In the genomic region with DNA sequence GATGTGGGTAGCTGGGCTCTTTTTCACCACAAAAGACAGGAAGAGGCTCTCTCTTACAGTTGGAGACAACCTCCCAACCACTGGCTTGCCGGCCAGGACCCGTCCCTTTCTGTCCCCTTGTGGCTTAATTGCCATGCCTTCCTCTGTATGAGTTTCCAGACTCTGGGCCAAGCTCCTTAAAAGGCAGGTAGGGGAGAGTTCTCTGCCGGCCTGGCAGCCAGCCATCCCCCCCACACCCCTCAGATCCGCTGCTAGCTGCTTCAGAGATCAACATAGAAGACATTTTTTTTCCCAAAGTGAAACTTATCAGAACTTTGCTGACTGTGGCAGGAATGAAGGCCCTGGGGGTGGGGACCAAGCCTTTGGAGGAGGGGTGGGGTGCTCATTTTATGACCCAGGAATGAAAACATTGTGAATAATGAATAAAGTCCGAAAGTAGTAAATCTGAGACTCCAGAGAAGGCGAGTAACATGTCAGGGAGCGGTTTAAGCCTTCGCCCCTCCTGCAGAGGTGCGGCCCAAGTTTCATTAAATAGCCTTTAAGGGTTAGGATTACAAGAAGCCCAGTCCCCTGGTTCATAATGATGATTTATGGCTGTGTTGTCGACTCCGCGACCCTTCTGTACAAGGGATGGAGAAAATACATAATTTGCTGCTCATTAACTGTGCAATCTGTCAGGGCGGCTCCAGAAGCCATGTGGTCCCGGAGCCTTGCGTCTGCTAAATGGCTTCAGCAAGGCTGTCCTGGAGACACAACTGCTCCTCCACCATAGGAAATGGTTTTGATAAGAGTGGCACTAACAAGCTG, we compare ENCODE assay signal across 9 mouse cellular contexts. TPM values are rescaled to one million over a fixed set of nuclear protein-coding genes. Genes with fewer than 3 reads are reported as not detected.
A peak's percentile ranks its signal among the peaks of the same experiment; 100 is the strongest.
DNase-seq lines count a peak whose midpoint lies in the region; ATAC-seq lines count a peak whose summit lies in the region.
"Had no signal": no experiment of that assay in that cellular context is flagged by ENCODE, and none has a peak within 500 bp of the region (broad histone marks: within the 10 kb centered on the region; RNA-seq: fewer than 3 reads in every experiment).

No protein-coding gene starts in this region.

- H3K36me3 ChIP-seq in hindbrain, embryonic 16.5 days (ENCODE audit: control insufficient read depth, insufficient read depth, low read length): no peaks in the 10 kb centered on the region
- peaks cover 20% of the 10 kb centered on the region for H3K36me3 ChIP-seq in lung, embryonic 15.5 days
- no peaks in the 10 kb centered on the region for H3K36me3 ChIP-seq in midbrain, embryonic 15.5 days (replicated peaks)

- no peak overlapping the region for H3K9ac ChIP-seq in hindbrain, embryonic 16.5 days (ENCODE audit: low read depth, low read length)
- no peak overlapping the region for H3K9ac ChIP-seq in lung, embryonic 15.5 days
- no peak overlapping the region for H3K9ac ChIP-seq in midbrain, embryonic 15.5 days

- DNase-seq in retina, postnatal 1 day: peak; percentile 30
- no peak for DNase-seq in retina, embryonic 14.5 days (ENCODE audit: low spot score)
- DNase-seq in gastrocnemius, postnatal 10 days: peak; percentile 64
- DNase-seq in frontal cortex, postnatal 25 days (ENCODE audit: low spot score in 2 of 2): no peak

- no peak overlapping the region for H3K4me2 ChIP-seq in hindbrain, embryonic 16.5 days (ENCODE audit: low read length)
- no peak overlapping the region for H3K4me2 ChIP-seq in lung, embryonic 15.5 days
- no peak overlapping the region for H3K4me2 ChIP-seq in midbrain, embryonic 15.5 days

- H3K9me3 ChIP-seq in hindbrain, embryonic 16.5 days (ENCODE audit: control insufficient read depth, low read length): no peaks in the 10 kb centered on the region
- H3K9me3 ChIP-seq in lung, embryonic 15.5 days: no peaks in the 10 kb centered on the region
- H3K9me3 ChIP-seq in midbrain, embryonic 15.5 days: no peaks in the 10 kb centered on the region

- 57% methylated on average over 15 of the region's 15 CpGs for WGBS in hindbrain, embryonic 16.5 days
- 44% methylated on average over 15 of the region's 15 CpGs for WGBS in lung, embryonic 15.5 days
- WGBS in midbrain, embryonic 15.5 days: 59% methylated on average over 15 of the region's 15 CpGs

- no peak overlapping the region for H3K27ac ChIP-seq in hindbrain, embryonic 16.5 days (ENCODE audit: low read depth, low read length)
- H3K27ac ChIP-seq in lung, embryonic 15.5 days: peak overlapping the region; percentile 68
- no peak overlapping the region for H3K27ac ChIP-seq in midbrain, embryonic 15.5 days

- no peak overlapping the region for H3K4me3 ChIP-seq in hindbrain, embryonic 16.5 days (ENCODE audit: low read length)
- no peak overlapping the region for H3K4me3 ChIP-seq in lung, embryonic 15.5 days
- H3K4me3 ChIP-seq in midbrain, embryonic 15.5 days: no peak overlapping the region

- no peaks in the 10 kb centered on the region for H3K27me3 ChIP-seq in hindbrain, embryonic 16.5 days (replicated peaks; ENCODE audit: control insufficient read depth, insufficient read depth, low read length)
- no peaks in the 10 kb centered on the region for H3K27me3 ChIP-seq in lung, embryonic 15.5 days
- no peaks in the 10 kb centered on the region for H3K27me3 ChIP-seq in midbrain, embryonic 15.5 days (replicated peaks)
- H3K27me3 ChIP-seq: Patski had no signal

- peak; percentile 32; the same call in 1 of the 2 replicates for ATAC-seq in hindbrain, embryonic 16.5 days
- peak; percentile 55 for ATAC-seq in lung, embryonic 15.5 days (ENCODE audit: borderline replicate concordance, extremely low read depth, low FRiP score, low TSS enrichment)
- ATAC-seq in frontal cortex, adult (ENCODE audit: low TSS enrichment): no peak
- no peak for ATAC-seq in midbrain, embryonic 15.5 days (replicated peaks)
- ATAC-seq: Patski had no signal

- peaks cover 23% of the 10 kb centered on the region for H3K4me1 ChIP-seq in hindbrain, embryonic 16.5 days (ENCODE audit: control insufficient read depth, insufficient read depth, low read depth, low read length)
- peaks cover 62% of the 10 kb centered on the region for H3K4me1 ChIP-seq in lung, embryonic 15.5 days
- peaks cover 20% of the 10 kb centered on the region for H3K4me1 ChIP-seq in midbrain, embryonic 15.5 days

RNA-seq across cellular contexts. Expression of gene Plpp3, which starts 48.1 kb away (rescaled TPM):
- 10 to 100 TPM; 79.6 to 82.6 TPM for total RNA-seq in gastrocnemius, postnatal 10 days (2021)
- polyA plus RNA-seq in hindbrain, embryonic 16.5 days (2015; fragmentation: Nextera tagmentation; extraction: Ambion mirVana): 114 and 122 TPM in 2 replicates
- polyA plus RNA-seq in lung, embryonic 15.5 days (2015; fragmentation: Nextera tagmentation; extraction: Ambion mirVana): 78.4 and 85.4 TPM in 2 replicates
- polyA plus RNA-seq in midbrain, embryonic 15.5 days (2015; fragmentation: Nextera tagmentation; extraction: Ambion mirVana): 66.3 and 81.9 TPM in 2 replicates

Comparison
In these comparisons a context has a peak if more than half of its experiments do, and no peak if none do; other contexts are left out.
1. DNase-seq: peak in retina, postnatal 1 day (single experiment) and gastrocnemius, postnatal 10 days (single experiment); none in retina, embryonic 14.5 days (single experiment) and frontal cortex, postnatal 25 days (0 of 2).
2. ATAC-seq: peak in hindbrain, embryonic 16.5 days (single experiment) and lung, embryonic 15.5 days (single experiment); none in frontal cortex, adult (single experiment) and midbrain, embryonic 15.5 days (single experiment).